Mouse (Mus musculus): ENCODE data around the gene 1500015O10Rik. TPM values are rescaled to one million over a fixed set of nuclear protein-coding genes. Genes with fewer than 3 reads are reported as not detected.
A peak's percentile ranks its signal among the peaks of the same experiment; 100 is the strongest.

The 1500015O10Rik gene
- polyA plus RNA-seq, 2 experiments, result 44.1 to 112 TPM

- no peak for TF ChIP-seq POLR2A (IDR thresholded peaks at IDR 0.05; ENCODE audit: borderline replicate concordance, extremely low read depth, insufficient read depth, insufficient read length)
- DNase-seq (ENCODE audit: low spot score), result no peak
- Histone ChIP-seq H3K4me1 (ENCODE audit: control insufficient read depth, insufficient read depth, low read length) (peaks cover 18% of the 10 kb centered on the region), H3K9me3 (ENCODE audit: control insufficient read depth, low read length) (no peaks in the 10 kb centered on the region), H3K36me3 (ENCODE audit: control insufficient read depth, insufficient read depth, low read length) (no peaks in the 10 kb centered on the region), H3K27ac (replicated peaks; ENCODE audit: low read depth, low read length) (no peak overlapping the region), H3K9ac (ENCODE audit: low read depth, low read length, severe bottlenecking) (no peak overlapping the region), H3K4me2 (replicated peaks; ENCODE audit: low read depth, low read length, severe bottlenecking) (peak overlapping the region; percentile 30; the same call in 1 of the 2 replicates), H3K27me3 (ENCODE audit: control insufficient read depth, insufficient read depth, low read length) (no peaks in the 10 kb centered on the region), H3K4me3 (replicated peaks; ENCODE audit: low read length) (no peak overlapping the region)
- WGBS, result 85% methylated on average over 4 of the region's 4 CpGs
- ATAC-seq (ENCODE audit: low FRiP score, low read depth), result no peak
Observed at GRCm38 (mm10) chr1:43732100-43732499, 1.7 kb downstream of the 1500015O10Rik start.

GRCm38 (mm10) chr1:43732657-43733056 is 2.3 kb downstream of the 1500015O10Rik start:
- ATAC-seq (ENCODE audit: low FRiP score, low read depth), result no peak
- Histone ChIP-seq H3K9ac (ENCODE audit: low read depth, low read length, severe bottlenecking) (no peak overlapping the region), H3K4me1 (ENCODE audit: control insufficient read depth, insufficient read depth, low read length) (peaks cover 18% of the 10 kb centered on the region), H3K4me2 (replicated peaks; ENCODE audit: low read depth, low read length, severe bottlenecking) (peak overlapping the region; percentile 30; the same call in 1 of the 2 replicates), H3K27me3 (ENCODE audit: control insufficient read depth, insufficient read depth, low read length) (no peaks in the 10 kb centered on the region), H3K27ac (replicated peaks; ENCODE audit: low read depth, low read length) (no peak overlapping the region), H3K9me3 (ENCODE audit: control insufficient read depth, low read length) (no peaks in the 10 kb centered on the region), H3K4me3 (replicated peaks; ENCODE audit: low read length) (no peak overlapping the region), H3K36me3 (ENCODE audit: control insufficient read depth, insufficient read depth, low read length) (no peaks in the 10 kb centered on the region)
- 75% methylated on average over 1 of the region's 1 CpGs for WGBS
- peak; percentile 23 for DNase-seq (ENCODE audit: low spot score)
- TF ChIP-seq POLR2A (IDR thresholded peaks at IDR 0.05; ENCODE audit: borderline replicate concordance, extremely low read depth, insufficient read depth, insufficient read length), result no peak

GRCm38 (mm10) chr1:43737812-43738518 is 7.6 kb downstream of the 1500015O10Rik start:
- TF ChIP-seq POLR2A (IDR thresholded peaks at IDR 0.05; ENCODE audit: borderline replicate concordance, extremely low read depth, insufficient read depth, insufficient read length), result no peak
- H3K27me3 ChIP-seq (ENCODE audit: control insufficient read depth, insufficient read depth, low read length), result no peaks in the 10 kb centered on the region
- 39% methylated on average over 7 of the region's 7 CpGs for WGBS
- H3K9ac ChIP-seq (ENCODE audit: low read depth, low read length, severe bottlenecking), result no peak overlapping the region
- DNase-seq (ENCODE audit: low spot score) (peak; percentile 75), ATAC-seq (ENCODE audit: low FRiP score, low read depth) (peak; percentile 69)
- H3K27ac ChIP-seq (replicated peaks; ENCODE audit: low read depth, low read length), result no peak overlapping the region
- no peaks in the 10 kb centered on the region for H3K4me1 ChIP-seq (ENCODE audit: control insufficient read depth, insufficient read depth, low read length)
- no peaks in the 10 kb centered on the region for H3K9me3 ChIP-seq (ENCODE audit: control insufficient read depth, low read length)
- H3K4me3 ChIP-seq (replicated peaks; ENCODE audit: low read length), result no peak overlapping the region
- no peaks in the 10 kb centered on the region for H3K36me3 ChIP-seq (ENCODE audit: control insufficient read depth, insufficient read depth, low read length)
- H3K4me2 ChIP-seq (replicated peaks; ENCODE audit: low read depth, low read length, severe bottlenecking), result no peak overlapping the region

- no peak overlapping the region for H3K9ac ChIP-seq (ENCODE audit: low read depth, low read length, severe bottlenecking)
- WGBS, result 80% methylated on average over 10 of the region's 10 CpGs
- H3K27ac ChIP-seq (replicated peaks; ENCODE audit: low read depth, low read length), result no peak overlapping the region
- no peak for DNase-seq (ENCODE audit: low spot score)
- H3K4me2 ChIP-seq (replicated peaks; ENCODE audit: low read depth, low read length, severe bottlenecking), result no peak overlapping the region
- no peaks in the 10 kb centered on the region for H3K9me3 ChIP-seq (ENCODE audit: control insufficient read depth, low read length)
- no peaks in the 10 kb centered on the region for H3K36me3 ChIP-seq (ENCODE audit: control insufficient read depth, insufficient read depth, low read length)
- H3K4me1 ChIP-seq (ENCODE audit: control insufficient read depth, insufficient read depth, low read length), result no peaks in the 10 kb centered on the region
- no peaks in the 10 kb centered on the region for H3K27me3 ChIP-seq (ENCODE audit: control insufficient read depth, insufficient read depth, low read length)
- no peak for TF ChIP-seq POLR2A (IDR thresholded peaks at IDR 0.05; ENCODE audit: borderline replicate concordance, extremely low read depth, insufficient read depth, insufficient read length)
- H3K4me3 ChIP-seq (replicated peaks; ENCODE audit: low read length), result no peak overlapping the region
- ATAC-seq (ENCODE audit: low FRiP score, low read depth), result no peak
Observed at GRCm38 (mm10) chr1:43738519-43738894, 8.1 kb downstream of the 1500015O10Rik start.

GRCm38 (mm10) chr1:43754448-43755312 is 24.3 kb downstream of the 1500015O10Rik start:
- no peak overlapping the region for H3K4me3 ChIP-seq (replicated peaks; ENCODE audit: low read length)
- no peak for DNase-seq (ENCODE audit: low spot score)
- no peak for TF ChIP-seq POLR2A (IDR thresholded peaks at IDR 0.05; ENCODE audit: borderline replicate concordance, extremely low read depth, insufficient read depth, insufficient read length)
- H3K4me2 ChIP-seq (replicated peaks; ENCODE audit: low read depth, low read length, severe bottlenecking), result no peak overlapping the region
- H3K9ac ChIP-seq (ENCODE audit: low read depth, low read length, severe bottlenecking), result no peak overlapping the region
- no peak overlapping the region for H3K27ac ChIP-seq (replicated peaks; ENCODE audit: low read depth, low read length)
- no peaks in the 10 kb centered on the region for H3K27me3 ChIP-seq (ENCODE audit: control insufficient read depth, insufficient read depth, low read length)
- 90% methylated on average over 8 of the region's 8 CpGs for WGBS
- no peaks in the 10 kb centered on the region for H3K4me1 ChIP-seq (ENCODE audit: control insufficient read depth, insufficient read depth, low read length)
- ATAC-seq (ENCODE audit: low FRiP score, low read depth), result no peak
- peaks cover 36% of the 10 kb centered on the region for H3K36me3 ChIP-seq (ENCODE audit: control insufficient read depth, insufficient read depth, low read length)
- H3K9me3 ChIP-seq (ENCODE audit: control insufficient read depth, low read length), result no peaks in the 10 kb centered on the region

Data from limb, embryonic 14.5 days (tissue).